Mouse (Mus musculus) cortical plate, adult 2 months (tissue): ENCODE measurements around the gene Fgfr2. TPM values are rescaled to one million over a fixed set of nuclear protein-coding genes. Genes with fewer than 3 reads are reported as not detected.
"Not testable (repeated sequence)": the region's sequence is repeated elsewhere in the genome, so short reads cannot be mapped to it uniquely, and the experiment has no call there.

ENCODE experiments used
- H3K27ac ChIP-seq: fragments of 200-500 bp; 2 replicates; pipeline ENCODE4 v1.5.1; 2012; ENCODE audit warnings: low read length, control low read depth, inconsistent platforms; ENCODE audit not compliant: insufficient read depth
- H3K4me1 ChIP-seq: fragments of 200-500 bp; 2 replicates; pipeline ENCODE4 v1.6.1; 2011; ENCODE audit warnings: low read length; ENCODE audit not compliant: control insufficient read depth, insufficient read depth
- H3K4me3 ChIP-seq: fragments of 200-500 bp; 2 replicates; pipeline ENCODE4 v1.5.1; 2011; ENCODE audit warnings: mild to moderate bottlenecking, low read length, control low read depth; ENCODE audit not compliant: insufficient read depth
- CTCF ChIP-seq: fragments of 200-500 bp; IDR thresholded peaks from 2 replicates; pipeline ENCODE4 v1.5.1; 2011; ENCODE audit warnings: mild to moderate bottlenecking, control low read depth, low read length; ENCODE audit not compliant: insufficient read depth; ENCODE audit errors: extremely low read depth
- POLR2A ChIP-seq: fragments of 200-500 bp; IDR thresholded peaks from 2 replicates; pipeline ENCODE4 v1.6.1; 2011; ENCODE audit warnings: mild to moderate bottlenecking, low read length, control low read depth; ENCODE audit not compliant: insufficient read depth; ENCODE audit errors: extremely low read depth
- polyA plus RNA-seq: library from polyadenylated mRNA; depleted of rRNA; stranded (reverse); fragments of >200 nt; gene quantifications from 2 replicates; pipeline ENCODE4 v1.2.3, GENCODE M21; 2012

Gene Fgfr2
- polyA plus RNA-seq, 1 experiment: 50.4 TPM

DNA sequence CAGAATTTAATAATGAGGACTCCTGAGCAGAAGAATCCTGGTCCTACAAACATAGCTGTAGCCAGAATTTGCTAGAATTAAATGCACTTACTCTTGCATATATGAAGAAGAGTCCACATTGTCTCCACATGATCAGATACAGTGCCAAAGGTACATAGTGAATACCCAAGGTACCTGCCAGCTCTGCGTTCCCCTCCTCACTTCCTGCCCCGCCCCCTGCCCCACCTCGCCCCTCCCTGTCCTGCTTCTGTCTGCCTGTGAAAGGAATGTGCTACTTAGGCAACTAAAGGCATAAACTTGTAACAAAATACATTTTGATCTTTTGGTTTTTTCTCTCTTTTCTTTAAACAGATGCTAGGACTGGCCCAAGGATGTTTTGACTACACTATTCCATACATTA, 1686.1 kb downstream of the Fgfr2 start:
- H3K4me3 ChIP-seq: no peak overlapping the region
- H3K4me1 ChIP-seq: no peaks in the 10 kb centered on the region
- no peak overlapping the region for H3K27ac ChIP-seq
- TF ChIP-seq POLR2A: no peak

DNA sequence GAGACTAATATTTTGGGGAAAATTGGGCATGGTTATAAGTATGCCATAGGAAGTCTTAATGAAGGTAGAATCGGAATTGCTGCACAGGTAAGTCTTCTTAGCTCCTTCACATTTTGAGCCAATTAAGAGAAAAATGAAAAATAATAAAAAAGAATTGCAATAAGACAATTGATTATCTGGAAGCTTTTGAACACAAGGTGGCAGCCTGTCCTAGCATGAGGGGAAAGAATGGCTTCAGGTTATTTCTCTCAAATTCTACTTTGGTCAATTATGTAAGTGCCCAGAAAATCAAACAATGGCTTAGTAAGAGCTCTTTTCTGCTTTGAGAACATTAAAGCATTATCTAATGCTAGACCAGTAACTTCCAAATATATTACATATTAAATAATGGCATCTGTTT, 1688.9 kb downstream of the Fgfr2 start:
- TF ChIP-seq CTCF (no peak), POLR2A (no peak)
- Histone ChIP-seq H3K27ac (no peak overlapping the region), H3K4me1 (no peaks in the 10 kb centered on the region), H3K4me3 (no peak overlapping the region)

DNA sequence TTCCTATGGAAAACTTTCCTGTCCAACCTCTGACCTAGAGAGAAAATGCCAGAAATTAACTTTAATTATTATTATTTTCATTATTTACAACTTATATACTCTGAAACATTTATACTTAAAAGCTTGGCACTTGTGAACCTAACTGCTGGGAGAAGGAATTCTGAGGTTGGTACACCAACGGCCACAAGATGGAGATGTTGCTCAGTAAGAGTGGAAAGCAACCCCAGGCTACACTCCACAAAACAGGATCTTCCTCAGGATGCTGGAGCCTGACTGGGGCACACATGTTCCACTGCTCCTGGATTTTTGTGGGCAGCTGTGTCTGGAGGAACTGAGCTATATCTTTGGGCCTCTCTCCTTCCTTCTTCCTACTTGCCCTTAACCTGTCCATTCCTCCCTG, 1690.9 kb downstream of the Fgfr2 start:
- Histone ChIP-seq H3K4me1 (no peaks in the 10 kb centered on the region), H3K4me3 (no peak overlapping the region), H3K27ac (no peak overlapping the region)
- TF ChIP-seq CTCF (peak; percentile 71), POLR2A (no peak)

GRCm38 (mm10) chr7:131427331-131427730, 1695.8 kb downstream of the Fgfr2 start:
- TF ChIP-seq CTCF: no peak
- TF ChIP-seq POLR2A: no peak
- H3K4me3 ChIP-seq: no peak overlapping the region
- no peak overlapping the region for H3K27ac ChIP-seq
- H3K4me1 ChIP-seq: no peaks in the 10 kb centered on the region

- Histone ChIP-seq H3K4me3 (no peak overlapping the region), H3K4me1 (no peaks in the 10 kb centered on the region), H3K27ac (no peak overlapping the region)
- TF ChIP-seq POLR2A (no peak), CTCF (no peak)
Measured at GRCm38 (mm10) chr7:131424912-131425311, 1698.2 kb downstream of the Fgfr2 start.

- Histone ChIP-seq H3K27ac (no peak overlapping the region), H3K4me3 (no peak overlapping the region), H3K4me1 (no peaks in the 10 kb centered on the region; the same call in 1 of the 2 replicates)
- TF ChIP-seq POLR2A: no peak
- no peak for TF ChIP-seq CTCF
Measured at GRCm38 (mm10) chr7:131417605-131418004, 1705.5 kb downstream of the Fgfr2 start.

- not testable (repeated sequence) for H3K27ac ChIP-seq, H3K4me3 ChIP-seq, H3K4me1 ChIP-seq
Measured at GRCm38 (mm10) chr7:131416742-131417141, 1706.4 kb downstream of the Fgfr2 start.

- no peak overlapping the region for H3K27ac ChIP-seq
- H3K4me3 ChIP-seq: no peak overlapping the region; the same call in 1 of the 2 replicates
- TF ChIP-seq CTCF: no peak
- no peak for TF ChIP-seq POLR2A
- H3K4me1 ChIP-seq: peaks cover 6% of the 10 kb centered on the region
Measured at GRCm38 (mm10) chr7:131411941-131412270, 1711.2 kb downstream of the Fgfr2 start.

DNA sequence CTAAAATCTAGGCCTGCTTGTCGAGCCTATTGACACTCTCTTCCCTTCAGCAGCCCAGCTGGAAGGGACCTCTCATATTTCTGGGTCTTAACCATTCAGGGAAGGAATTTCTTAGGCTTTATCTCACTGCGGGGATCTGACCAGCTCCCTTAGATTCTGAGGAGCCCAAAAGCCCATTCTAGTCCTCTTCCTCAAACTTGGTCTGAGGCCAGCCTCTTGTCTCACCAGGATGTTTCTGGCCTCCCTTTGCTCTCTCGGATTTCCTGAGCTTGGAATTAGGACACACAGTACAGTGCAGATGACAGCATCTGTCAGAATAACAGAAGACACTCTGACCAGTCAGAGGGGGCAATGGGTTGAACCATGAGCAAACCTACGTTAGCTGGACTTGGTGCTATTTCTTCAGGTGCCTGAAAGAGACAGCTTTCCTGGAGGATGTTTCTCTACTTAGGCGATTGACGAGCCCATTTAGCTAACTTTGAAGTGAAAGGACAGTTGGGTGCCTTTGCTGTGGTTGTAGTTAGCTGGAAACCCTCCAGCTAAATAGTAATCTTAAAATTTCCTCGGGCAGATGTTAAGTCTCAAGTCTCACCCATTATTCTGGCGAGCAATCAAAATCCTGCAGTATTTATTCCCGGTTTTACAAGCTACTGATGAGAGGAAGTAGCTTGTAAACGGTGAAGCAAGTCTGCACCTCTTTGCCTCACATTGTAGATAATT, 1711.8 kb downstream of the Fgfr2 start:
- Histone ChIP-seq H3K27ac (no peak overlapping the region), H3K4me3 (peak overlapping the region; percentile 65), H3K4me1 (peaks cover 6% of the 10 kb centered on the region)
- no peak for TF ChIP-seq POLR2A
- TF ChIP-seq CTCF: no peak

- peak within 1 kb of the TSS; percentile 65 for H3K4me3 ChIP-seq
- peak; percentile 82 for TF ChIP-seq POLR2A
- no peak for TF ChIP-seq CTCF
- H3K4me1 ChIP-seq: peaks cover 6% of the 10 kb centered on the region
Measured at GRCm38 (mm10) chr7:131410416-131411058, 1712.6 kb downstream of the Fgfr2 start, which contains the start of the genes Ikzf5 and Acadsb. Gene Ikzf5, minus strand, starts transcription at chr7:131410521. Gene Acadsb, plus strand, starts transcription at chr7:131410601.

GRCm38 (mm10) chr7:131409988-131410385, 1713.2 kb downstream of the Fgfr2 start:
- Histone ChIP-seq H3K4me3 (peak overlapping the region; percentile 65), H3K27ac (peak overlapping the region; percentile 41), H3K4me1 (peaks cover 6% of the 10 kb centered on the region)
- TF ChIP-seq CTCF (no peak), POLR2A (no peak)

More at GRCm38 (mm10) chr7:131410416-131411058, 1712.6 kb downstream of the Fgfr2 start, which contains the start of the genes Ikzf5 and Acadsb:
- peak within 1 kb of the TSS; percentile 41 for H3K27ac ChIP-seq
